8 mouse cellular contexts compared by ENCODE assay signal in the genomic region with DNA sequence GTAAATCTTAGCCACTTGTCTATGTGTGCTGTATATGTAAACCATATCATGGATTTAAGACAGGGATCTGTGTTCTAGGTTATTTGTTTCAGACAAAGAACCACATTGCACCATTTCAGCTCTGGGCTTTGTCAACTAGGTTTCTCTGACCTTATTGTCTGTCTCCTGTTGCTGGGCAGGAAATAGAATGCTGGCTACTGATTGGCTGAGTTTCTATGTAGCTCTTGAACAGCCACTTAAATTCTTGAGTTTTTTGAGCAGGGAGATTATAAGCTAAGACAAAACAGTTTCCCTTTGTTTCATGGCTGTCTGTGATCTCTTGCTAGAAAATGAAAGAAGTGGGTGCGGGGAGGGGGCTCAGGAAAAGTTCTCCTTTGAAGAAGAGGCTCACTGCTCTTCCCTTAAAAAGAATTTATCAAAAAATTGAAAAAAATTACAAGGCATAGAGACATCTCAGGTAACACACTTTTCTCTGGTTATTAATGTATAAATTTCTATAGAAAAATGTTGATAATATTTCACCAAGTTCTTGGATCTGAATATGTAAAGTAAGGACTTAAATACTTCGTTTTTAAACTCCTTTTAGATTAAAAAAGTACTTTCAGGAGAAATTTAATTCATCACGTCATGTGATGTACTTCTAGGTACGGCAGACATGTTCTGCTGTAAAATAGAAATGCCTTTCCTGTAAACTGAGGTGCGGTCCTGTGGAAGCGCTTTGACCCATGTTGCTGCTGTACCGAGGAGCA. TPM values are rescaled to one million over a fixed set of nuclear protein-coding genes. Genes with fewer than 3 reads are reported as not detected.
DNase-seq lines count a peak whose midpoint lies in the region; ATAC-seq and TF ChIP-seq lines count a peak whose summit lies in the region.

No protein-coding gene starts in this region.

- H3K9ac ChIP-seq in liver, embryonic 11.5 days (ENCODE audit: low read depth, low read length): no peak overlapping the region
- H3K9ac ChIP-seq in liver, postnatal 0 days (replicated peaks): no peak overlapping the region
- H3K9ac ChIP-seq in limb, embryonic 12.5 days (replicated peaks): no peak overlapping the region
- H3K9ac ChIP-seq in midbrain, embryonic 16.5 days (ENCODE audit: low read depth, low read length): no peak overlapping the region

- TF ChIP-seq EP300 in liver, postnatal 0 days (IDR thresholded peaks at IDR 0.05; ENCODE audit: low read depth): no peak

- no peak for ATAC-seq in liver, embryonic 11.5 days (replicated peaks; ENCODE audit: low FRiP score)
- no peak for ATAC-seq in liver, postnatal 0 days
- no peak for ATAC-seq in limb, embryonic 12.5 days (ENCODE audit: insufficient number of reproducible peaks, insufficient read depth, low FRiP score, low TSS enrichment, low read depth)
- ATAC-seq in midbrain, embryonic 16.5 days: no peak

- H3K4me1 ChIP-seq in liver, embryonic 11.5 days (replicated peaks; ENCODE audit: control insufficient read depth, insufficient read depth, low read length): peaks cover 13% of the 10 kb centered on the region
- peaks cover 14% of the 10 kb centered on the region for H3K4me1 ChIP-seq in liver, postnatal 0 days (ENCODE audit: insufficient read depth)
- peaks cover 7% of the 10 kb centered on the region; the same call in 1 of the 2 replicates for H3K4me1 ChIP-seq in heart, embryonic 10.5 days
- peaks cover 12% of the 10 kb centered on the region for H3K4me1 ChIP-seq in limb, embryonic 12.5 days (replicated peaks)
- peaks cover 24% of the 10 kb centered on the region for H3K4me1 ChIP-seq in midbrain, embryonic 16.5 days (ENCODE audit: control insufficient read depth, insufficient read depth, low read length)

- H3K27ac ChIP-seq in liver, embryonic 11.5 days (ENCODE audit: low read depth, low read length): peak overlapping the region; percentile 38; the same call in 1 of the 2 replicates
- no peak overlapping the region for H3K27ac ChIP-seq in liver, postnatal 0 days (ENCODE audit: low read depth)
- H3K27ac ChIP-seq in heart, embryonic 10.5 days: peak overlapping the region; percentile 83
- peak overlapping the region; percentile 73 for H3K27ac ChIP-seq in limb, embryonic 12.5 days
- H3K27ac ChIP-seq in midbrain, embryonic 16.5 days (ENCODE audit: low read length): peak overlapping the region; percentile 82

- no peak overlapping the region for H3K4me3 ChIP-seq in liver, embryonic 11.5 days (ENCODE audit: low read depth, low read length)
- H3K4me3 ChIP-seq in liver, postnatal 0 days (ENCODE audit: low read depth, low read length): no peak overlapping the region
- no peak overlapping the region for H3K4me3 ChIP-seq in heart, embryonic 10.5 days
- no peak overlapping the region for H3K4me3 ChIP-seq in limb, embryonic 12.5 days (replicated peaks)
- H3K4me3 ChIP-seq in midbrain, embryonic 16.5 days (ENCODE audit: low read depth, low read length): no peak overlapping the region

- 83% methylated on average over 7 of the region's 7 CpGs for WGBS in liver, embryonic 11.5 days
- WGBS in liver, postnatal 0 days (ENCODE audit: insufficient replicate concordance): 82% methylated on average over 7 of the region's 7 CpGs
- 76% methylated on average over 7 of the region's 7 CpGs for WGBS in heart, embryonic 10.5 days
- WGBS in limb, embryonic 12.5 days: 84% methylated on average over 7 of the region's 7 CpGs
- WGBS in midbrain, embryonic 16.5 days: 72% methylated on average over 7 of the region's 7 CpGs

- DNase-seq in liver, embryonic 11.5 days (ENCODE audit: low spot score): no peak
- DNase-seq in liver, postnatal 0 days: no peak
- DNase-seq in adrenal gland, postnatal 14 days: peak; percentile 68
- no peak for DNase-seq in heart, embryonic 10.5 days (ENCODE audit: low spot score)
- no peak for DNase-seq in ovary, postnatal 14 days (ENCODE audit: low spot score)
- no peak for DNase-seq in gastrocnemius, adult 18-20 months (ENCODE audit: low spot score)

- H3K4me2 ChIP-seq in liver, embryonic 11.5 days: no peak overlapping the region
- H3K4me2 ChIP-seq in liver, postnatal 0 days (ENCODE audit: low read depth, low read length): no peak overlapping the region
- no peak overlapping the region for H3K4me2 ChIP-seq in limb, embryonic 12.5 days
- H3K4me2 ChIP-seq in midbrain, embryonic 16.5 days (ENCODE audit: low read length): peak overlapping the region; percentile 8; the same call in 1 of the 2 replicates

- no peak for TF ChIP-seq CTCF in liver, postnatal 0 days (IDR thresholded peaks at IDR 0.05; ENCODE audit: low read depth)

- H3K27me3 ChIP-seq in liver, embryonic 11.5 days (replicated peaks; ENCODE audit: control insufficient read depth, insufficient read depth, low read length): no peaks in the 10 kb centered on the region
- no peaks in the 10 kb centered on the region for H3K27me3 ChIP-seq in liver, postnatal 0 days (ENCODE audit: insufficient read depth, low read length)
- no peaks in the 10 kb centered on the region for H3K27me3 ChIP-seq in heart, embryonic 10.5 days (ENCODE audit: insufficient read depth, poor library complexity, severe bottlenecking)
- H3K27me3 ChIP-seq in limb, embryonic 12.5 days: no peaks in the 10 kb centered on the region
- no peaks in the 10 kb centered on the region for H3K27me3 ChIP-seq in midbrain, embryonic 16.5 days (ENCODE audit: control insufficient read depth, insufficient read depth, low read depth, low read length)

- peaks cover 2% of the 10 kb centered on the region for H3K36me3 ChIP-seq in liver, embryonic 11.5 days (ENCODE audit: control insufficient read depth, insufficient read depth, low read length)
- H3K36me3 ChIP-seq in liver, postnatal 0 days (replicated peaks; ENCODE audit: insufficient read depth, low read length): peaks cover 24% of the 10 kb centered on the region
- H3K36me3 ChIP-seq in heart, embryonic 10.5 days: peaks cover 17% of the 10 kb centered on the region
- peaks cover 13% of the 10 kb centered on the region for H3K36me3 ChIP-seq in limb, embryonic 12.5 days
- peaks cover under 1% of the 10 kb centered on the region for H3K36me3 ChIP-seq in midbrain, embryonic 16.5 days (ENCODE audit: control insufficient read depth, insufficient read depth, low read length)

- H3K9me3 ChIP-seq in liver, embryonic 11.5 days (ENCODE audit: control insufficient read depth, low read length): no peaks in the 10 kb centered on the region
- no peaks in the 10 kb centered on the region for H3K9me3 ChIP-seq in liver, postnatal 0 days (ENCODE audit: low read length)
- H3K9me3 ChIP-seq in heart, embryonic 10.5 days: no peaks in the 10 kb centered on the region
- H3K9me3 ChIP-seq in limb, embryonic 12.5 days: no peaks in the 10 kb centered on the region
- no peaks in the 10 kb centered on the region for H3K9me3 ChIP-seq in midbrain, embryonic 16.5 days (replicated peaks; ENCODE audit: control insufficient read depth, low read length, poor library complexity, severe bottlenecking)

RNA-seq across cellular contexts. Expression of a gene that starts 49.0 kb away (rescaled TPM):
- 31.2 and 32.9 TPM in 2 replicates for polyA plus RNA-seq in liver, embryonic 11.5 days (2014; fragmentation: Nextera tagmentation; extraction: Ambion mirVana)
- polyA plus RNA-seq in liver, postnatal 0 days (2015; fragmentation: Nextera tagmentation; extraction: Ambion mirVana): 5.6 and 6.6 TPM in 2 replicates
- total RNA-seq in adrenal gland, postnatal 14 days (2021): 82.0 and 103 TPM in 2 replicates
- 37.7 and 42.4 TPM in 2 replicates for polyA plus RNA-seq in heart, embryonic 10.5 days (2016; fragmentation: Nextera tagmentation; extraction: Ambion mirVana)
- 43.5 and 51.0 TPM in 2 replicates for polyA plus RNA-seq in limb, embryonic 12.5 days (2016; fragmentation: Nextera tagmentation; extraction: Ambion mirVana)
- 38.2 and 40.6 TPM in 2 replicates for polyA plus RNA-seq in midbrain, embryonic 16.5 days (2015; fragmentation: Nextera tagmentation; extraction: Ambion mirVana)
- total RNA-seq in gastrocnemius, adult 18-20 months (2021): 10 to 100 TPM; 40.0 to 42.4 TPM
